In genomic region chr16:50308256-50308655, GRCm38 (mm10) we compare ENCODE assay signal across 24 mouse cellular contexts.
DNase-seq lines count a peak whose midpoint lies in the region; ATAC-seq lines count a peak whose summit lies in the region.
"Had no signal": no experiment of that assay in that cellular context is flagged by ENCODE, and none has a peak within 500 bp of the region (broad histone marks: within the 10 kb centered on the region; RNA-seq: fewer than 3 reads in every experiment).

No protein-coding gene starts in this region.

- intact Hi-C loops in heart, postnatal 25 days (cut with DNase I), result loop anchor here (10.0 kb wide), 1 partner anchor 263 kb away; no protein-coding TSS in a partner anchor

- H3K9me3 ChIP-seq in embryonic facial prominence, embryonic 15.5 days (replicated peaks), result no peaks in the 10 kb centered on the region
- H3K9me3 ChIP-seq in embryonic facial prominence, embryonic 10.5 days, result no peaks in the 10 kb centered on the region
- H3K9me3 ChIP-seq in heart, embryonic 12.5 days (replicated peaks), result no peaks in the 10 kb centered on the region
- no peaks in the 10 kb centered on the region for H3K9me3 ChIP-seq in heart, embryonic 10.5 days
- H3K9me3 ChIP-seq in heart, embryonic 14.5 days (ENCODE audit: control insufficient read depth, low read length), result no peaks in the 10 kb centered on the region
- H3K9me3 ChIP-seq: embryonic facial prominence, embryonic 13.5 days; forebrain, embryonic 13.5 days; G1E had no signal

- no peak overlapping the region for H3K4me2 ChIP-seq in embryonic facial prominence, embryonic 15.5 days (replicated peaks)
- no peak overlapping the region for H3K4me2 ChIP-seq in heart, embryonic 12.5 days
- H3K4me2 ChIP-seq in heart, embryonic 14.5 days (ENCODE audit: low read length), result peak overlapping the region; percentile 55
- H3K4me2 ChIP-seq: embryonic facial prominence, embryonic 13.5 days had no signal

- no peak for DNase-seq in embryonic facial prominence, embryonic 10.5 days (ENCODE audit: low spot score)
- DNase-seq in heart, embryonic 10.5 days (ENCODE audit: low spot score), result no peak
- no peak for DNase-seq in heart, postnatal 25 days (ENCODE audit: low spot score)
- peak; percentile 62 for DNase-seq in kidney, adult 9 months
- DNase-seq in kidney, postnatal 36 days, result no peak
- DNase-seq: adrenal gland, adult 8-10 months; adrenal gland, postnatal 14 days; adrenal gland, postnatal 36 days; B cell, adult 2 months; cerebellum, adult 11-12 months; cerebellum, adult 2 months; cerebellum, adult 9-10 months; cerebellum, postnatal 10 days; forebrain, postnatal 0 days had no signal

- H3K9ac ChIP-seq in embryonic facial prominence, embryonic 15.5 days, result no peak overlapping the region
- H3K9ac ChIP-seq in heart, embryonic 12.5 days, result no peak overlapping the region
- no peak overlapping the region for H3K9ac ChIP-seq in heart, embryonic 14.5 days (ENCODE audit: low read length)
- H3K9ac ChIP-seq: embryonic facial prominence, embryonic 13.5 days; forebrain, embryonic 13.5 days; forebrain, postnatal 0 days had no signal

- 0 out of 2 replicates have a peak overlapping the region, but pooled peaks have one; percentile 22 for H3K27ac ChIP-seq in embryonic facial prominence, embryonic 15.5 days (replicated peaks)
- no peak overlapping the region for H3K27ac ChIP-seq in embryonic facial prominence, embryonic 10.5 days (replicated peaks)
- H3K27ac ChIP-seq in heart, embryonic 12.5 days (ENCODE audit: poor library complexity, severe bottlenecking), result peak overlapping the region; percentile 71
- no peak overlapping the region for H3K27ac ChIP-seq in heart, embryonic 10.5 days
- H3K27ac ChIP-seq in heart, embryonic 14.5 days (replicated peaks in 1 of 2; ENCODE audit: control insufficient read depth in 1 of 2, insufficient read depth in 1 of 2, low read depth in 2 of 2, low read length in 2 of 2), result peak overlapping the region in 1 of 2 experiments; percentile 65; a peak in 2 of 4 replicates
- H3K27ac ChIP-seq: embryonic facial prominence, embryonic 13.5 days had no signal

- no peaks in the 10 kb centered on the region for H3K4me1 ChIP-seq in embryonic facial prominence, embryonic 15.5 days
- no peaks in the 10 kb centered on the region for H3K4me1 ChIP-seq in embryonic facial prominence, embryonic 10.5 days
- peaks cover 34% of the 10 kb centered on the region for H3K4me1 ChIP-seq in heart, embryonic 12.5 days (replicated peaks)
- peaks cover 18% of the 10 kb centered on the region for H3K4me1 ChIP-seq in heart, embryonic 10.5 days
- H3K4me1 ChIP-seq in heart, embryonic 14.5 days (ENCODE audit: control insufficient read depth in 2 of 2, insufficient read depth in 2 of 2, low read length in 2 of 2), result peaks cover 6 to 23% of the 10 kb centered on the region in 2 experiments; a peak in 3 of 4 replicates

- H3K36me3 ChIP-seq in embryonic facial prominence, embryonic 15.5 days, result no peaks in the 10 kb centered on the region
- no peaks in the 10 kb centered on the region for H3K36me3 ChIP-seq in embryonic facial prominence, embryonic 10.5 days (replicated peaks)
- no peaks in the 10 kb centered on the region for H3K36me3 ChIP-seq in heart, embryonic 12.5 days
- no peaks in the 10 kb centered on the region for H3K36me3 ChIP-seq in heart, embryonic 10.5 days
- no peaks in the 10 kb centered on the region for H3K36me3 ChIP-seq in heart, embryonic 14.5 days (ENCODE audit: control insufficient read depth, insufficient read depth, low read length)
- H3K36me3 ChIP-seq: embryonic facial prominence, embryonic 13.5 days had no signal

- no peak overlapping the region for H3K4me3 ChIP-seq in embryonic facial prominence, embryonic 15.5 days (replicated peaks)
- no peak overlapping the region for H3K4me3 ChIP-seq in embryonic facial prominence, embryonic 10.5 days
- H3K4me3 ChIP-seq in heart, embryonic 12.5 days, result no peak overlapping the region
- no peak overlapping the region for H3K4me3 ChIP-seq in heart, embryonic 10.5 days
- H3K4me3 ChIP-seq in heart, embryonic 14.5 days (ENCODE audit: control insufficient read depth in 1 of 2, insufficient read depth in 1 of 2, low read depth in 1 of 2, low read length in 2 of 2), result no peak overlapping the region
- H3K4me3 ChIP-seq: embryonic facial prominence, embryonic 13.5 days; forebrain, embryonic 13.5 days had no signal

- ATAC-seq in embryonic facial prominence, embryonic 15.5 days (ENCODE audit: insufficient number of reproducible peaks, low FRiP score, low TSS enrichment, low read depth), result no peak
- ATAC-seq in heart, embryonic 12.5 days (ENCODE audit: insufficient number of reproducible peaks, low FRiP score), result no peak
- no peak for ATAC-seq in heart, embryonic 14.5 days (ENCODE audit: insufficient number of reproducible peaks, insufficient read depth, low FRiP score, low read depth)
- ATAC-seq: activated CD4-positive, CD25-positive, alpha-beta regulatory T cell, adult 4 months; CD4-positive, CD25-positive, alpha-beta regulatory T cell, adult 4 months; forebrain, postnatal 0 days; Patski had no signal

- 55% methylated on average over 6 of the region's 6 CpGs for WGBS in embryonic facial prominence, embryonic 15.5 days
- WGBS in embryonic facial prominence, embryonic 10.5 days, result 75% methylated on average over 6 of the region's 6 CpGs
- WGBS in heart, embryonic 12.5 days, result 73% methylated on average over 6 of the region's 6 CpGs
- 86% methylated on average over 6 of the region's 6 CpGs for WGBS in heart, embryonic 10.5 days
- WGBS in heart, embryonic 14.5 days, result 67% methylated on average over 6 of the region's 6 CpGs

- H3K27me3 ChIP-seq in embryonic facial prominence, embryonic 15.5 days, result no peaks in the 10 kb centered on the region
- no peaks in the 10 kb centered on the region for H3K27me3 ChIP-seq in embryonic facial prominence, embryonic 10.5 days (replicated peaks; ENCODE audit: low read depth, poor library complexity, severe bottlenecking)
- H3K27me3 ChIP-seq in heart, embryonic 12.5 days (replicated peaks), result no peaks in the 10 kb centered on the region
- no peaks in the 10 kb centered on the region for H3K27me3 ChIP-seq in heart, embryonic 10.5 days (ENCODE audit: insufficient read depth, poor library complexity, severe bottlenecking)
- no peaks in the 10 kb centered on the region for H3K27me3 ChIP-seq in heart, embryonic 14.5 days (ENCODE audit: control insufficient read depth, insufficient read depth, low read length)
- H3K27me3 ChIP-seq: CH12.LX; embryonic facial prominence, embryonic 13.5 days; forebrain, embryonic 13.5 days; Patski had no signal

Comparison
In these comparisons a context has a peak if more than half of its experiments do, and no peak if none do; other contexts are left out.
1. H3K27ac ChIP-seq: peak in embryonic facial prominence, embryonic 15.5 days (single experiment) and heart, embryonic 12.5 days (single experiment); none in embryonic facial prominence, embryonic 10.5 days (single experiment) and heart, embryonic 10.5 days (single experiment).